Mouse (Mus musculus) hindbrain, embryonic 12.5 days (tissue): ENCODE data around the gene Fhad1. TPM values are rescaled to one million over a fixed set of nuclear protein-coding genes. Genes with fewer than 3 reads are reported as not detected.

Source experiments
- ATAC-seq: fragments of 200-750 bp; cut with Nextera tagmentation; 2 replicates; pipeline ENCODE4 v1.8.0; 2017; ENCODE audit warnings: moderate TSS enrichment; ENCODE audit not compliant: low FRiP score
- H3K27ac ChIP-seq: fragments of 300-500 bp; sonication (generic); 2 replicates; pipeline ENCODE4 v1.5.1; 2016; ENCODE audit warnings: mild to moderate bottlenecking
- H3K27me3 ChIP-seq: fragments of 300-500 bp; sonication (generic); 2 replicates; pipeline ENCODE4 v1.6.1; 2016; ENCODE audit warnings: mild to moderate bottlenecking
- H3K36me3 ChIP-seq: fragments of 300-500 bp; sonication (generic); 2 replicates; pipeline ENCODE4 v1.6.1; 2016; ENCODE audit warnings: mild to moderate bottlenecking
- H3K4me1 ChIP-seq: fragments of 300-500 bp; sonication (generic); 2 replicates; pipeline ENCODE4 v1.6.1; 2016
- H3K4me2 ChIP-seq: fragments of 300-500 bp; sonication (generic); replicated peaks from 2 replicates; pipeline ENCODE4 v1.6.1; 2016; ENCODE audit warnings: mild to moderate bottlenecking
- H3K4me3 ChIP-seq: fragments of 300-500 bp; sonication (generic); 2 replicates; pipeline ENCODE4 v1.5.1; 2016; ENCODE audit warnings: mild to moderate bottlenecking
- H3K9ac ChIP-seq: fragments of 300-500 bp; sonication (generic); 2 replicates; pipeline ENCODE4 v1.6.1; 2016; ENCODE audit warnings: mild to moderate bottlenecking, moderate library complexity
- H3K9me3 ChIP-seq: fragments of 300-500 bp; sonication (generic); replicated peaks from 2 replicates; pipeline ENCODE4 v1.6.1; 2016; ENCODE audit warnings: mild to moderate bottlenecking
- WGBS: fragments of 180-500 bp; shearing (Covaris S2); methylation state at CpG from one replicate; pipeline ENCODE4 v1.1.7; 2016; 5-methylcytosine and 5-hydroxymethylcytosine counted together
- polyA plus RNA-seq: library from polyadenylated mRNA; unstranded; fragments of >200 nt; fragmentation: Nextera tagmentation; extraction: Ambion mirVana; gene quantifications from 2 replicates; pipeline ENCODE4 v1.2.1, GENCODE M21; 2016

The Fhad1 gene
- polyA plus RNA-seq, 1 experiment from 2014 or later, result 6.2 TPM

DNA sequence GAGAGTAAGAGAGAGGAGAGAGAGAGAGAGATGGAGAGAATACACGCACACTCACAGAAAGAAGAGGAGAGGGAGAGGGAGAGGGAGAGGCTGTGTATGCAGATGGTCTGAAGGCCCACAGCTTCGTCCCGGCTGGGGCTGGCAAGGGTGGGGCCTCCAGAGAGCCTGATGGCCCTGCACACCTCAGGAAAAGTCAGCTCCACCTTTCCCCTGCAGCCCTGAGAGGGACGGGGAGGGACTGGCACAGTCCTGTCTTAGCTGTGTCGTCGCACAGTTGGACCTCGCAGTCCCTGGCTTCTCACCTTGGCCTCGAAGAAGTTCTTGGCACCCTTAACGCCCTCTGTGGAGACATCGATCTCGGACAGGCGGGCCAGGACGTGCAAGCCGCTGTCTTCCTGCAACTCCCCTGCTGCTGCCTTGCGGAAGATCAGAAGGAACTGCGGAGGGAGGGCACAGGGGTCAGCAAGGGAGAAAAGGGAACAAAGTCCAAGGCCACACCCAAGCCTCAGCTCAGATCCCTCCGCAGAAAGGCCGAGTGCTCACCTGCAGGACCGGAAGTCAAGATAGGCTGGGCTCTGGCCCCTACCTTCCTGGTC lies 154.5 kb downstream of the Fhad1 start:
- Histone ChIP-seq H3K9me3 (no peaks in the 10 kb centered on the region), H3K4me2 (no peak overlapping the region), H3K4me1 (no peaks in the 10 kb centered on the region), H3K9ac (no peak overlapping the region), H3K4me3 (no peak overlapping the region), H3K27me3 (no peaks in the 10 kb centered on the region), H3K27ac (no peak overlapping the region), H3K36me3 (peaks cover 26% of the 10 kb centered on the region)
- no peak for ATAC-seq
- 67% methylated on average over 19 of the region's 19 CpGs for WGBS

DNA sequence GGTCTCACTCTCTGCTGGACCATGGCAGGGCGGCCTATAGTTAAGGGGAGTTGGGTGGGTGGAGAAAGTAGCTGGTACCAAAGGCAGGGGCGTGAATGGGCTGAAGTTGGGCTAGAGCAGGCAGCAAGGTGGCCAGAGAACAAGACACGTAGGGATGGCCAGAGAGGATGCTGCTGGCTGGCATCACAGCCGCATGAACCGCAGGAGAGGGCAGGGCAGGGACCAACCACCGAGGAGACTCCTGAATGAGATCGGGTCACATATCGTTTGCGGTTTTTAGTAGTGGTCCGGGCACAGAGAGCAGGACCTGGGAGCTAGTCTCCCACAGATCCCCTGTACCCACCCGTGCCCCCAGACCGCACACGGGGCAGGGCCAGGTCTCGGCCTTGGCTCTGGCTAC lies 155.5 kb downstream of the Fhad1 start:
- Histone ChIP-seq H3K27ac (no peak overlapping the region), H3K4me1 (no peaks in the 10 kb centered on the region), H3K4me2 (no peak overlapping the region), H3K4me3 (no peak overlapping the region), H3K27me3 (no peaks in the 10 kb centered on the region), H3K9ac (no peak overlapping the region), H3K9me3 (no peaks in the 10 kb centered on the region), H3K36me3 (peaks cover 26% of the 10 kb centered on the region)
- no peak for ATAC-seq
- 91% methylated on average over 14 of the region's 14 CpGs for WGBS

DNA sequence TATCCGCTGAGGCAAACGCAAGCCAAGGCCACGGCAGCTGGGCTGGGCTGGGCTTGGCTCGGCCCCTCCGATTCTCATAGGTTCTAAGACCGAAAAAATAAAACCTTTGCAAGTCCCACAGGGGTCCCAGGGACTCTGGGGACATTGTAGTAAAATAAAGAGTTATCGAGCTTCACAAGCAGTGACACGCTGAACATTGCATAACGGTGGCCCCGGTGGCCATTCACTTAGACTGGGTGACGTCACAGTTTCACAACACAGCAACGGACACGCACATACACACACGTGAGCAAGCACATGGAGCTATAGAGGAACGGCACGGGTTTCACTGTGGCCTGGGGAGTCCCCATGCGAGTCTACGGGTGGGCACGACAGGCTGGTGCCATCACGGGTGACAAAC lies 156.4 kb downstream of the Fhad1 start:
- peaks cover 26% of the 10 kb centered on the region for H3K36me3 ChIP-seq
- no peaks in the 10 kb centered on the region for H3K4me1 ChIP-seq
- H3K4me3 ChIP-seq, result no peak overlapping the region
- H3K27ac ChIP-seq, result no peak overlapping the region
- no peak overlapping the region for H3K4me2 ChIP-seq
- WGBS, result 90% methylated on average over 20 of the region's 20 CpGs
- no peak overlapping the region for H3K9ac ChIP-seq
- no peaks in the 10 kb centered on the region for H3K27me3 ChIP-seq
- no peak for ATAC-seq
- no peaks in the 10 kb centered on the region for H3K9me3 ChIP-seq

DNA sequence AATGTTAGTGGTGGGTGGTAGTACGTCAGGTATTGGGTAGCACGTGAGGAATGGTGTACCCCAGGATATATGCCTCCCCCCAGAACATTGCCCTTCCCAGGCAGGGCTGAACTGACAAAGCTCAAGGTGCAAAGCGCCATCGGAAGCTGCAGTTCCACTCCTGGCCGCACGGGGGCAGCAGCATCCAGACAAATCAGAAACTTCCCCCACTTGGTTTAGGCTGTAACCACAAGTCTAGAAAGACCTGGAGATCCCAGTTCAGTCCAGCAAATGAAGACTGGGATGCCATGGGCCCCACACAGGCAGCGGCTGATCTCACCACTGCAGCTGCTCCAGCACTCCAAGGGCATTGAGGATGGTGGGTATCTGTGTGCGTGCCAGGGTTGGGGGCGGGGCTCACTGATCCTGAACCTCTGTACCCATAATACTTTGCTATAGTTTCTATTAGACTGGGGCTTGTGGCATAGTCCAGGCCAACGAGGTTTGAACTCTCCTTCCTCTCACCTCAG lies 157.4 kb downstream of the Fhad1 start:
- H3K4me2 ChIP-seq, result no peak overlapping the region

DNA sequence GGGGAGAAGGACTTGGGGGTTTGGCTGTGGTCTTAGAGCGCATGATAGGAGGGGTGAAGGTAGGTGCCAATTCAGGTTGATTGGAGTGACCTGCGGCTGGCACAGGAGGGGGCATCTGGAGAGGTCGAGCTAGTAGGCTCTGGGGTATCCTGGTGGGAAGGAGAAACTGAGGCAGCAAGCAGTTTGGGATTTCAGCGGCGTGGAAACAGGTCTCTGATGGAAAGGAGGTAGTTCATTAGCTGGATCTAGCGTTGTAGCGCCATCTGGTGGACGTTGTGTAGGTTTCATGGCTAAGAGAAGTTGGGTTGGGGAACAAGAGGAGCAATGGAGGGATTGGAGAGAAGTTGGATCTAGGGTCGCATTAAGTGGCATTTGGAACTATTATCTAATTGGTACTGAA lies 161.4 kb downstream of the Fhad1 start:
- H3K9ac ChIP-seq, result no peak overlapping the region
- no peak overlapping the region for H3K4me2 ChIP-seq
- no peak for ATAC-seq
- H3K36me3 ChIP-seq, result no peaks in the 10 kb centered on the region
- H3K4me3 ChIP-seq, result no peak overlapping the region
- no peak overlapping the region for H3K27ac ChIP-seq
- 76% methylated on average over 9 of the region's 9 CpGs for WGBS
- no peaks in the 10 kb centered on the region for H3K4me1 ChIP-seq
- no peaks in the 10 kb centered on the region for H3K9me3 ChIP-seq
- H3K27me3 ChIP-seq, result no peaks in the 10 kb centered on the region

More for the DNA sequence above, 157.4 kb downstream of the Fhad1 start:
- no peaks in the 10 kb centered on the region for H3K27me3 ChIP-seq
- peaks cover 26% of the 10 kb centered on the region for H3K36me3 ChIP-seq
- H3K27ac ChIP-seq, result no peak overlapping the region; the same call in 1 of the 2 replicates
- no peak overlapping the region for H3K4me3 ChIP-seq
- H3K4me1 ChIP-seq, result no peaks in the 10 kb centered on the region
- no peaks in the 10 kb centered on the region for H3K9me3 ChIP-seq
- peak; percentile 73 for ATAC-seq
- no peak overlapping the region for H3K9ac ChIP-seq
- WGBS, result 19% methylated on average over 10 of the region's 10 CpGs

DNA sequence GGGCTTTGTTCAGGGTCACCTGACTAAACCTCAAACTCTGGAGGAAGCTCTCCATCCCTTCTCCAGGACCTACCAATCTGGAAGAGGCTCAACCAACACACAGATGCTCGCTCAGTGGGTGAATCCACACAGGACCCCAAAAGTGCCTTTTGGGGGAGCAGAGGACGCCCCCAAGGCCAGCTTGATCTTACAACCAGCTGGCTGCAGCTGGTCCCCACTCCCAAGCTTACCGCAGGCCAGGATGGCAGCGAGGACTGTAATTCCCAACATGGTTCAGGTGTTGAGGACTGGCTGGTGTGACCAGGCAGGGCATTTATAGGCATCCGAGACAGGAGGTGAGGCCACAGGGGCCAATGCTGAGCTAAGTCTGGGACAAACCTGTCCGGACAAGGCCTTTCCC lies 168.9 kb downstream of the Fhad1 start, which contains the start of gene Ctrc:
Gene Ctrc, minus strand, starts transcription at position 361 of the 400 bp plus-strand sequence.
- 0 out of 2 replicates have a peak, but pooled peaks cover 4% of the 10 kb centered on the region for H3K27me3 ChIP-seq
- H3K27ac ChIP-seq, result no peak within 1 kb of the TSS
- H3K9me3 ChIP-seq, result no peaks in the 10 kb centered on the region
- H3K9ac ChIP-seq, result no peak within 1 kb of the TSS
- WGBS, result 83% methylated on average over 6 of the region's 6 CpGs
- no peak within 1 kb of the TSS for H3K4me2 ChIP-seq
- no peak within 1 kb of the TSS for H3K4me3 ChIP-seq
- no peak for ATAC-seq
- no peaks in the 10 kb centered on the region for H3K36me3 ChIP-seq
- no peaks in the 10 kb centered on the region for H3K4me1 ChIP-seq

Other genes starting within 250 kb of the Fhad1 start
- 6.3 and 7.2 TPM in 2 replicates for gene Dnajc16, start 224.2 kb downstream of the Fhad1 start, polyA plus RNA-seq
- gene Casp9, start 221.5 kb downstream of the Fhad1 start, polyA plus RNA-seq, result 23.6 and 25.6 TPM in 2 replicates
- not detected in 2 replicates for gene Cela2a, start 188.9 kb downstream of the Fhad1 start, polyA plus RNA-seq
- gene Ctrc, start 168.7 kb downstream of the Fhad1 start, polyA plus RNA-seq, result not detected in 2 replicates
- gene Efhd2, start 140.2 kb downstream of the Fhad1 start, polyA plus RNA-seq, result 79.7 and 83.8 TPM in 2 replicates
- 7.1 and 8.7 TPM in 2 replicates for gene Tmem51, start 69.2 kb upstream of the Fhad1 start, polyA plus RNA-seq
- gene Kazn, start 224.3 kb upstream of the Fhad1 start, polyA plus RNA-seq, result 20.6 and 22.4 TPM in 2 replicates